Mouse (Mus musculus): Measurements from ENCODE around the gene Actn2.
A peak's percentile ranks its signal among the peaks of the same experiment; 100 is the strongest.

Actn2 gene

GRCm38 (mm10) chr13:12256871-12257390, 83.6 kb downstream of the Actn2 start:
- no peak for DNase-seq (ENCODE audit: low spot score)

GRCm38 (mm10) chr13:12255911-12256705, 84.5 kb downstream of the Actn2 start:
- DNase-seq (ENCODE audit: low spot score), result peak; percentile 22

GRCm38 (mm10) chr13:12250496-12250895, 90.1 kb downstream of the Actn2 start:
- DNase-seq (ENCODE audit: low spot score), result no peak

- no peak for DNase-seq (ENCODE audit: low spot score)
Observed at GRCm38 (mm10) chr13:12249195-12249898, 91.2 kb downstream of the Actn2 start.

GRCm38 (mm10) chr13:12245938-12246337, 94.6 kb downstream of the Actn2 start:
- no peak for DNase-seq (ENCODE audit: low spot score)

- peak; percentile 11 for DNase-seq (ENCODE audit: low spot score)
Observed at GRCm38 (mm10) chr13:12243991-12244390, 96.6 kb downstream of the Actn2 start.

- DNase-seq (ENCODE audit: low spot score), result no peak
Observed at GRCm38 (mm10) chr13:12232141-12232540, 108.4 kb downstream of the Actn2 start.

GRCm38 (mm10) chr13:12228248-12228647, 112.3 kb downstream of the Actn2 start:
- no peak for DNase-seq (ENCODE audit: low spot score)

GRCm38 (mm10) chr13:12227606-12228005, 113.0 kb downstream of the Actn2 start:
- no peak for DNase-seq (ENCODE audit: low spot score)

Data from ovary, adult 18-20 months (tissue).